Mouse (Mus musculus) embryonic fibroblast, embryonic 13.5 days (primary cell): ENCODE measurements at regions not wholly inside any gene's neighbourhood (a gene's known extent, or its start where the extent isn't known, plus 50 kb on each side); places are given as distances from the start of the nearest gene placed in this dataset.

Experiments used
- H3K27ac ChIP-seq: 2 replicates; pipeline ENCODE4 v1.5.1; 2012; ENCODE audit warnings: low read length, control low read depth, inconsistent platforms; ENCODE audit not compliant: insufficient read depth
- H3K4me1 ChIP-seq: 2 replicates; pipeline ENCODE4 v1.6.1; 2011; ENCODE audit warnings: low read length; ENCODE audit not compliant: control insufficient read depth, insufficient read depth
- H3K4me3 ChIP-seq: 2 replicates; pipeline ENCODE4 v1.5.1; 2011; ENCODE audit warnings: mild to moderate bottlenecking, control low read depth, low read length; ENCODE audit not compliant: insufficient read depth
- CTCF ChIP-seq: IDR thresholded peaks from 2 replicates; pipeline ENCODE4 v1.5.1; 2011; ENCODE audit warnings: mild to moderate bottlenecking, control low read depth, low read length, moderate library complexity, borderline replicate concordance; ENCODE audit not compliant: insufficient read depth
- POLR2A ChIP-seq: IDR thresholded peaks from 2 replicates; pipeline ENCODE4 v1.6.1; 2011; ENCODE audit warnings: low read depth, mild to moderate bottlenecking, control low read depth, low read length, moderate library complexity

DNA sequence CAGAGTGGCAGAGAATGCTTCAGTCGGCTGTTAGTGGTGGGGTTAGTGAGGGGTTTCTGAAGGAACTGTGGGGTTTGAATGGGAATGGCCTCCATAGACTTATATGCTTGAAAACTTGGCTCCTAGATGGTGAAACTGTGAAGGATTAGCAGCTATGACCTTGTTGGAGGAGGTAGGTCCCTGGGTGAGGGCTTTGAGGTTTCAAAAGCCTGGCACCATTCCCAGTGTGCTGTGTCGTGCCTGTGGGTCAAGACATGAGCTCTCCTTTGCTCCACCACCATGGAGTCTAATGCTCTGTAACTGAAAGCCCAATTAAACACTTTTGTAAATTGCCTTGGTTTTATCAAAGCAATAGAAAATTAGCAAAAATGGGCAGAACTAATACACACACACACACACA is 98.1 kb upstream of the Eef2kmt start:
- Histone ChIP-seq H3K4me1 (no peaks in the 10 kb centered on the region), H3K27ac (no peak overlapping the region), H3K4me3 (no peak overlapping the region)
- no peak for TF ChIP-seq CTCF
- no peak for TF ChIP-seq POLR2A

DNA sequence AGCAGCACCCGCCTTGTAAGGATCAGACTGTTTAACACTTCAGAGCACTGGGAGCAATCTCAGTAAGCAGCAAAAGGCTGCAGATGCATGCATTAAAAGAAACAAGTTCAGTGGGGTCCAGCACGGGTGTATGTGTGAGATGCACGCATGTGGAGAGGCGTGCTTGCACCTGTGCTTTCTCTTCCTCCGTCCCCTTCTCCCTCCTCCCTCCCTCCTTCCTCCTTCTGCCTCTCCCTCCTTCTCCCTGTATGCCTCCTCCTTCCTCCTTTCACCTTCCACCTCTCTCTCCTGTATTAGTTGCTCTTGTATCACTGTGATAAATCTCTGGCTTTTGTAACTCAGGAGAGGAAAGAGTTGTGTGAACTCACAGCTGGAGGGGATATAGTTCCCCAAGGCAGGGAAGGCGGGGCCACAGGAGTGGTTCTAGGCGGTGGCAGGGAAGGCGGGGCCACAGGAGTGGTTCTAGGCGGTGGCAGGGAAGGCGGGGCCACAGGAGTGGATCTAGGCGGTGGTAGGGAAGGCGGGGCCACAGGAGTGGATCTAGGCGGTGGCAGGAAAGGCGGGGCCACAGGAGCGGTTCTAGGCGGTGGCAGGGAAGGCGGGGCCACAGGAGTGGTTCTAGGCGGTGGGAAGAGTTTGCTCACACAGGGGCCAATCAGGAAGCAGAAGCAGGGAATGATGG is 96.2 kb upstream of the Eef2kmt start:
- Histone ChIP-seq H3K4me3 (no peak overlapping the region), H3K4me1 (no peaks in the 10 kb centered on the region), H3K27ac (no peak overlapping the region)
- no peak for TF ChIP-seq CTCF
- no peak for TF ChIP-seq POLR2A

DNA sequence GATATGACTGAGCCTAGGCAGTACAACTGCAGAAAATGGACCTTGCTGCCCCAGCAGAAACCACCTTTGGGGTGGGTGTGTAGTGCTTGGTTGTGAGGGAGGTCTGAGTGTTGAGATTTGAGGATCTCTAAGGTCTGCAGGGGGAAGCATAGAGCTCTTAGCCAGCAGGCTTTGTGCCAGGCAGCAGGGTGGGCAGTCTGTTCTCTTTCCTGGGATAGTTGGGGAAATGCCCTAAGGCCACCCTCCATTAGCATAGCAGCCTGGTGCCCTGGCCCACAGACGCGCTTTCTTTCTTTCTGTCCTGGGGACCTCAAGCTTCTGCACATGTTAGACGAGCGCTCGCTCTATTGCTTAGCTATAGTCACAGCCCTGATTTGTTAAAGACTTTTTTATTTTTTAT is 91.4 kb upstream of the Eef2kmt start:
- no peak for TF ChIP-seq POLR2A
- TF ChIP-seq CTCF = no peak
- Histone ChIP-seq H3K27ac (no peak overlapping the region), H3K4me1 (no peaks in the 10 kb centered on the region), H3K4me3 (no peak overlapping the region)

DNA sequence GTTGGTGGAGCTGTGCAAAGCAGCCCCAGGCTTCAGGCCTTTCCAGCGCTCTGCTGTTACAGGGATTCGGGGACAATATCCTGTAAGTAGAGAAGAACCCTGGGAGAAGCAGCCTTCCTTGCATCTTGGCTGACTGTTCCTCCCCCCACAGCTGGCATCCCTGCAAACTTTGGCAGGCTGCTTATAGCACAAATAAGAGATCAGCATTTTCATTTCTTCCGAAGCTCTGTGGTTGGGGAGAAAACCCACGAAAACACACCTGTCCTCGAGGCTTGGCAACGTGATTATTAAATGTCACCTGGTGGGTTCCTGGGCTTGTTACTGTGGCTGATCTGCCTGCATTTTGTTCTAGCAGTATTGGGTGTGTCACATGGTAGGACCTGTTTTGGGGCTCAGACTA is 86.5 kb upstream of the Eef2kmt start:
- TF ChIP-seq CTCF (no peak), POLR2A (no peak)
- Histone ChIP-seq H3K27ac (no peak overlapping the region), H3K4me1 (no peaks in the 10 kb centered on the region), H3K4me3 (no peak overlapping the region)

DNA sequence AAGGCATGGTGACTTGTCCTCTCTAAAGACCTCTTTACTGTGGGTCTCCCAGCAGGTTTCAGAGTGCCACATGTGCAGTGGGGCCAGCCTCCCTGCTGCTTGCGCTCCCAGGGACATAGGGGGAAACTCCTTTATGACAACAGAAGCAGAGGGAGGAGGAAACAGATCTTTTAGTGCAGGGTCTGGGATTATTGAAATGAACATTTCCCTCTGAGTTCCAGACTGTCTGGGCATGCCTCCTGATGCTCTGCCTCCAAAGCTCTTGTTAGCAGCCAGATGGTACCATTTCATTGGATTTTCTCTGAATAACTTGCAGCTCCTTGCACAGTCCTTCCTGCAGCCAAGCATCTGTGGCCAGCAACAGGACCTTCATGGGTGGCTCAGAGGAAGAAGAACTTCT is 60.5 kb upstream of the Eef2kmt start:
- H3K4me3 ChIP-seq = no peak overlapping the region
- TF ChIP-seq POLR2A (no peak), CTCF (no peak)
- H3K4me1 ChIP-seq = no peaks in the 10 kb centered on the region
- H3K27ac ChIP-seq = no peak overlapping the region

DNA sequence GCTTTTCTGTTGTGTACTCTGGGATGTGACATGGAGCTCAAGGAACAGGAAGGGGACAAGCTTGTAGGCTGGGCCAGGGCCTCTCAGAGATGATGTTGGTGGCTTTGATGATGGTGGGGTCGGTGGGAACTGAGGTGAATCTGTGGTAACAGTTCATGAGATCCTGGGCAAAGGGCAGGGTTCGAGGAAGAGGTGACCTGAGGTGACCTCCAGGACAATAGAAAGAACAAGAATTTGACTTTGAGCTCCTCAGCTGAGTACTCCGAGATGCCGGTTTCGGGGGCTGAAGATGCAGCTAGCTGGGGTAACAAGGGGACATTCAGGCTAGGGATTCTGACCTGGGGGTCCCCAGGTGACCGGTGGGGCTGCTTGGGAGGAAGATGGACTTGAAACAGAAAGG is 57.5 kb upstream of the Eef2kmt start:
- H3K27ac ChIP-seq = no peak overlapping the region
- H3K4me3 ChIP-seq = no peak overlapping the region
- H3K4me1 ChIP-seq = no peaks in the 10 kb centered on the region
- TF ChIP-seq CTCF = no peak
- TF ChIP-seq POLR2A = no peak

DNA sequence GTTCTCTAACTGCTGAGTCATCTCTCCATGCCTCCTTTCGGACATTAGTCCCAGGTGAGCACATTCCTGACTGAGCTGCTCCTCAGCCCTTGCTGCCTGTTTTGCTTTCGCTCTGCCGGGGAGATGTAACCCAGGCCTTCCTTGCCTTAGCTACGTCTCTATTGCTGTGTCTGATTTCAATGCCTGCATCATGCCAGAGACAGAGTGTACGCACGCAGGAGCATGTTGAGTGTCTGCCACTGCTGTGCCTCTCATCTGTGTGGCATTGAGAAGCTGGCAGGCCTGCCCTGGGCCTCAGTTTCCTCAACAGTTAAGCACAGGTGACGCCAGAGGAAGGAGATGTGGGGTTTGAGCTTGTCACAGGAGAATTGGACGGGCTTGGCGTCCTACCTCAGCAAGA is 55.7 kb upstream of the Eef2kmt start:
- H3K27ac ChIP-seq = no peak overlapping the region
- TF ChIP-seq CTCF = no peak
- TF ChIP-seq POLR2A = no peak
- no peaks in the 10 kb centered on the region for H3K4me1 ChIP-seq
- no peak overlapping the region for H3K4me3 ChIP-seq

DNA sequence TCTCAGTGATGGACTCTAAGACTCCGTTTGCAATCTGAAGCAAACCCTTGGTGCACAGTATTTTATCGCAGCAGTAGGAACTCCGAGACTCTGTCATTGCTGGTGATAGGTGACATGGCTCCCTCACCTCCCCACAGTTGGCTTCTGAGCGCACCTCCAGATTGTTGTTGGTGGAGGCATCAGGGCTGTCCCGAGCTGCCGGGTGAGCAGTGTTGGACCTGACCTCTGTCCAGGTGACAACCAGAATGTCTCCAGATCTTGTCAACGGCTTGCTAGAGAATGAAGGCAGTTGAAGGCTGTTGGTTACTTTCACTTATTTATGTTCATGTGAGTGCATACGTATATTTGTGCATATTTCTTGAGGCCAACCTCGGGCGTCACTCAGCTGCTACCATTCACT is 55.0 kb upstream of the Eef2kmt start:
- no peak overlapping the region for H3K4me3 ChIP-seq
- no peak overlapping the region for H3K27ac ChIP-seq
- no peaks in the 10 kb centered on the region for H3K4me1 ChIP-seq
- TF ChIP-seq POLR2A (no peak), CTCF (no peak)

DNA sequence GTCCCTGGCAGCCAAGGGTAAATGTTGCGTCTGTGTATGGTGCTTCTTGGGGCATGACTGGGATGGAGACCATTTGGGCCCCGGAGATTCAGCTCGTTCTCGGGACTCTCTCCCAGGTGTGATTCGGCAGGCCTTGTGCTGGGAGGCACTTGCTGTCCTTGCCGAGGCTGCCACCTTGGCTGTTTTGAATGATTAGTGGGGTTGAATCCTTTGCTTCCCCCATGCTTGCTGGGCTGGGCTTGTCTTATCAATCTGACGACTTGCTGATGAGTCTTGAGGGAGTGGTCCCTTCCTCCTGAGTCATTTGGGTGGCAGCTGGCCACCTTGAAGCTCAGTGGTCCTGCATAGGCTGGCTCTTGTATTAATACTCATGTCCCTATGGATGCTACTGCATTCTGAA is 52.0 kb upstream of the Eef2kmt start:
- Histone ChIP-seq H3K27ac (no peak overlapping the region), H3K4me3 (no peak overlapping the region), H3K4me1 (no peaks in the 10 kb centered on the region)
- no peak for TF ChIP-seq POLR2A
- TF ChIP-seq CTCF = no peak

DNA sequence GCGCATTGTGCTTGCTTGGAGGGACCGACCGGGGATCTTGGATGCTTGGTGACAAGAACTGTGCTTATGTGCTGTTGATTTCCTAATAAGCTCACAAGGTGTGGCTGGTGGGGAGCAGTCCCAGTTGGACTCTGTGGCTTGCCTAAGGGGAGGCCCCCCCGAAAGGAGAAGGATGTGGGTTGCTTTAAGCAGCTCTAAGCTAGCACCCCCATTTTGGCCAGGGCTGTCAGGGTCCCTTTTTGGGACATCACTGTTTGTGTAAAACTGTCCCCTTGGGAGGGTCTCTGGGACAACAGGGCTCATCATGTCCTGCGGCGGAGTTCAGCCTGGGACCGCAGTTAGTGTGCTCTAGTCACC is 51.4 kb upstream of the Eef2kmt start:
- Histone ChIP-seq H3K4me1 (no peaks in the 10 kb centered on the region), H3K4me3 (peak overlapping the region; percentile 23; the same call in 1 of the 2 replicates), H3K27ac (no peak overlapping the region)
- TF ChIP-seq CTCF (no peak), POLR2A (no peak)

DNA sequence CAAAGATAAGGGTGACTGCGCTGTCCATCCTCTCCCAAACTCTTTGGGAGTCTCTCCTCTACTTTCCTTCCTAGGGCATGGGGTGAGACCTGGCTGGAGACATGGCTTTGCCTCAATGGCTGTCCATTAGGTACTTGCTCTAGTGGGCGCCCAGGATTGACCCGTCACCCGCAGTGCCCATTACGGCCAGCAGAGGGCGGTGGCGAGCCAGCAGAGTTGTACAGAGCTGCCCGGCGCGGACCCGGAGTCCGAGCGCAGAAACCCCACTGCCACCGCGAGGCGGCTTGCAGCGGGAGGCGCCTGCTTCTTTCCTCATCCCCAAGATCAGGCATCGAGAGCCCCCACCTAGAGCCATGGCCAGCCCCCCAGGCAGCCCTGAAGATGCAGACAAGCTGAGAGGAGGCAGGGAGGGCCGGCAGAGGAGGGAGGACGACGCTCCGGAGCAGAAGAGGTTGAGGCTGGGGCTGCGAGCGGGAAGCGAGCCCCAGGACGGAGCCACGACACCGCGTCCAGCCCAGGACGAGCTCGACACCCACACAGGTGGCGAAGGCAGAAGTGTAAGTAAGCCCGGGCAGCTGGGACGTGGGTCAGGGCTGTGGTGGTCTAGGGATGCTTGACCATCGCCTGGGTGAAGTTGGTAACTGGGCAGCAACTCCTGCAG is 50.9 kb upstream of the Eef2kmt start:
- Histone ChIP-seq H3K4me3 (peak overlapping the region; percentile 23), H3K27ac (no peak overlapping the region), H3K4me1 (no peaks in the 10 kb centered on the region)
- TF ChIP-seq CTCF = peak; percentile 79
- TF ChIP-seq POLR2A = no peak
